Mouse (Mus musculus) stomach, postnatal 0 days (tissue): ENCODE measurements at regions not wholly inside any gene's neighbourhood (a gene's known extent, or its start where the extent isn't known, plus 50 kb on each side); places are given as distances from the start of the nearest gene placed in this dataset.

Source experiments
- CTCF ChIP-seq: IDR thresholded peaks from 2 replicates; pipeline ENCODE4 v1.5.1; 2016; ENCODE audit warnings: antibody characterized with exemption, low read depth, mild to moderate bottlenecking, moderate library complexity
- EP300 ChIP-seq: optimal IDR thresholded peaks from 2 replicates; pipeline ENCODE3; 2016; ENCODE audit warnings: antibody characterized with exemption

DNA sequence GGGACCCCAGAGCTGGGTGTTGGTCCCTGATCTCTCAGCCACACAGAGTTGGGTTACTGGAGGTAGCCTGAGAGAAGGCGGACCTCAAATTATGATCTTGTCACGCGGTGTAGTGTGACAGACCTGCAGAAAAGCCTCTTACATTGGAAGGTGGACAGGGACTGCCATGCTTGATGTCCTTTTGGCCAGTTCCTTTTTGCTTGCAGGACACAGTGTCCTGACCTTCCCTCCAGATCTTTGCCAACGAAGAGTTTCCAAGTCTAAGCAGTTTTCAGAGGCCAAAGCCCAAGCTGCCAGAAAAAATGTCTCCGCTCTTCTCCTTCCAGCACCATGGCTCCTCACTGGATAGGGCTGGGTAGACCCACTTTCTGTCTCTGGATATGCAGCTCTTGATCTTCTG is 248.6 kb downstream of the Foxo1 start:
- no peak for TF ChIP-seq CTCF
- no peak for TF ChIP-seq EP300
